Comparison of ENCODE assay signal across 8 mouse cellular contexts in genomic region chr15:77798664-77799490, GRCm38 (mm10). TPM values are rescaled to one million over a fixed set of nuclear protein-coding genes. Genes with fewer than 3 reads are reported as not detected.
DNase-seq lines count a peak whose midpoint lies in the region; ATAC-seq and TF ChIP-seq lines count a peak whose summit lies in the region.

No protein-coding gene starts in this region.

- TF ChIP-seq EP300 in ES-Bruce4 (IDR thresholded peaks at IDR 0.05; ENCODE audit: insufficient read depth, low read depth, low read length), result peak; percentile 89

- 13% methylated on average over 14 of the region's 14 CpGs for WGBS in embryonic facial prominence, embryonic 11.5 days

- H3K4me3 ChIP-seq in C2C12 (ENCODE audit: insufficient read depth, poor library complexity, severe bottlenecking), result no peak overlapping the region
- H3K4me3 ChIP-seq in ES-Bruce4 (ENCODE audit: low read depth, low read length), result 0 out of 2 replicates have a peak overlapping the region, but pooled peaks have one; percentile 3
- H3K4me3 ChIP-seq in embryonic facial prominence, embryonic 11.5 days (ENCODE audit: low read depth, low read length), result no peak overlapping the region

- peak overlapping the region; percentile 55 for H3K27ac ChIP-seq in ES-Bruce4 (ENCODE audit: insufficient read depth, low read length)
- peak overlapping the region; percentile 91 for H3K27ac ChIP-seq in embryonic facial prominence, embryonic 11.5 days (replicated peaks; ENCODE audit: low read depth, low read length)

- peak; percentile 78 for ATAC-seq in embryonic facial prominence, embryonic 11.5 days (replicated peaks; ENCODE audit: insufficient number of reproducible peaks, low FRiP score, low TSS enrichment, low read depth)
- peak; percentile 62 for ATAC-seq in megakaryocyte progenitor cell, adult 5-6 weeks (replicated peaks; ENCODE audit: poor library complexity)

- TF ChIP-seq CTCF in C2C12 (IDR thresholded peaks at IDR 0.05; ENCODE audit: control insufficient read depth, insufficient read depth, insufficient read length) (no peak), ES-Bruce4 (IDR thresholded peaks at IDR 0.05; ENCODE audit: low read depth, low read length) (no peak)

- peak overlapping the region; percentile 64 for H3ac ChIP-seq in C2C12 (ENCODE audit: control insufficient read depth, insufficient read length, low read depth)

- H3K9me3 ChIP-seq in ES-Bruce4 (replicated peaks; ENCODE audit: control insufficient read depth, insufficient read depth, low read length, poor library complexity, severe bottlenecking), result no peaks in the 10 kb centered on the region
- H3K9me3 ChIP-seq in embryonic facial prominence, embryonic 11.5 days (replicated peaks; ENCODE audit: control insufficient read depth, low read length), result no peaks in the 10 kb centered on the region

- intact Hi-C loops in heart, postnatal 14 days (cut with DNase I), result no loop called here
- intact Hi-C loops in left cerebral cortex, postnatal 25 days (cut with DNase I), result no loop called here

- H3K79me3 ChIP-seq in C2C12 (ENCODE audit: low read depth), result peaks cover 90% of the 10 kb centered on the region

- H3K79me2 ChIP-seq in C2C12 (ENCODE audit: control insufficient read depth, insufficient read depth), result peaks cover 100% of the 10 kb centered on the region

- no peak for TF ChIP-seq POLR2A in ES-Bruce4 (IDR thresholded peaks at IDR 0.05; ENCODE audit: insufficient read depth, low read length)

- H3K9ac ChIP-seq in ES-Bruce4 (ENCODE audit: low read depth, poor library complexity, severe bottlenecking), result 0 out of 2 replicates have a peak overlapping the region, but pooled peaks have one; percentile 4
- H3K9ac ChIP-seq in embryonic facial prominence, embryonic 11.5 days (replicated peaks; ENCODE audit: low read length), result peak overlapping the region; percentile 28; the same call in 1 of the 2 replicates

- H3K36me3 ChIP-seq in C2C12 (ENCODE audit: control insufficient read depth, insufficient read depth) (peaks cover 83% of the 10 kb centered on the region), ES-Bruce4 (ENCODE audit: control insufficient read depth, insufficient read depth, low read length, poor library complexity, severe bottlenecking) (peaks cover 18% of the 10 kb centered on the region)
- H3K36me3 ChIP-seq in embryonic facial prominence, embryonic 11.5 days (replicated peaks; ENCODE audit: control insufficient read depth, insufficient read depth, low read depth, low read length), result no peaks in the 10 kb centered on the region; the same call in 1 of the 2 replicates

- peaks cover 13% of the 10 kb centered on the region for H3K4me1 ChIP-seq in ES-Bruce4 (ENCODE audit: control insufficient read depth, insufficient read depth, low read length)
- H3K4me1 ChIP-seq in embryonic facial prominence, embryonic 11.5 days (ENCODE audit: control insufficient read depth, insufficient read depth, low read length), result peaks cover 12% of the 10 kb centered on the region

- H3K27me3 ChIP-seq in C2C12 (ENCODE audit: control insufficient read depth, insufficient read depth, insufficient read length) (no peaks in the 10 kb centered on the region), ES-Bruce4 (ENCODE audit: control insufficient read depth, insufficient read depth, low read length, poor library complexity, severe bottlenecking) (no peaks in the 10 kb centered on the region)
- no peaks in the 10 kb centered on the region for H3K27me3 ChIP-seq in embryonic facial prominence, embryonic 11.5 days (ENCODE audit: control insufficient read depth, insufficient read depth, low read length)

- DNase-seq in embryonic facial prominence, embryonic 11.5 days (ENCODE audit: low spot score), result peak; percentile 76
- peak; percentile 39 to 54 for DNase-seq in heart, postnatal 14 days
- peak; percentile 53 to 76 for DNase-seq in left cerebral cortex, postnatal 25 days (ENCODE audit: low spot score in 2 of 2)
- DNase-seq in thymus, postnatal 0 days (ENCODE audit: low spot score), result peak; percentile 77
- no peak for DNase-seq in layer of hippocampus, postnatal 25 days (ENCODE audit: extremely low spot score in 1 of 2, low spot score in 1 of 2)

- no peak overlapping the region; the same call in 1 of the 2 replicates for H3K4me2 ChIP-seq in embryonic facial prominence, embryonic 11.5 days (ENCODE audit: low read depth, low read length)

TF ChIP-seq in C2C12, 6 proteins besides CTCF, POLR2A, EP300 and RAD21:
- TF ChIP-seq CEBPB (IDR thresholded peaks at IDR 0.05; ENCODE audit: low read depth) (no peak), MAX (IDR thresholded peaks at IDR 0.05) (peak; percentile 74), MYOD1 (IDR thresholded peaks at IDR 0.05; ENCODE audit: control insufficient read depth, insufficient read length, low read depth) (peak; percentile 79)
TF ChIP-seq in C2C12: peak in this region for 2.

RNA-seq across cellular contexts. Expression of gene Apol8, which starts 42.1 kb away (rescaled TPM):
- polyA plus RNA-seq in C2C12 (2012; fragmentation: generic; extraction: Trizol) (0.46 TPM), ES-Bruce4 (2011; ENCODE audit: insufficient read depth, insufficient read length, low read depth, missing spikeins) (1.4 and 1.9 TPM in 2 replicates)
- polyA plus RNA-seq in embryonic facial prominence, embryonic 11.5 days (2014; fragmentation: Nextera tagmentation; extraction: Ambion mirVana), result 0.29 TPM in 1 of 2 replicates, not detected in the other
- not detected for total RNA-seq in heart, postnatal 14 days (2021)
- 1 to 10 TPM; 2.2 to 3.3 TPM for total RNA-seq in left cerebral cortex, postnatal 25 days (2021)
- 0.05 and 1.8 TPM in 2 replicates for total RNA-seq in megakaryocyte progenitor cell, adult 5-6 weeks (2015)
- total RNA-seq in megakaryocyte progenitor cell, adult 5-6 weeks (2017), result 0.14 and 0.50 TPM in 2 replicates
- 0.06 TPM in 1 of 2 replicates, not detected in the other for polyA plus RNA-seq in thymus, postnatal 0 days (2015; fragmentation: Nextera tagmentation; extraction: Ambion mirVana)
- total RNA-seq in layer of hippocampus, postnatal 25 days (2021), result 1 to 10 TPM; 4.0 to 4.8 TPM

RNA-seq across cellular contexts. Expression of gene Myh9, which starts 43.1 kb away (rescaled TPM):
- polyA plus RNA-seq in C2C12 (2012; fragmentation: generic; extraction: Trizol), result 580 TPM
- 584 and 601 TPM in 2 replicates for polyA plus RNA-seq in ES-Bruce4 (2011; ENCODE audit: insufficient read depth, insufficient read length, low read depth, missing spikeins)
- 23.4 and 25.1 TPM in 2 replicates for polyA plus RNA-seq in embryonic facial prominence, embryonic 11.5 days (2014; fragmentation: Nextera tagmentation; extraction: Ambion mirVana)
- 100 to 1,000 TPM; 140 to 172 TPM for total RNA-seq in heart, postnatal 14 days (2021)
- total RNA-seq in left cerebral cortex, postnatal 25 days (2021), result 10 to 100 TPM; 69.9 to 75.5 TPM
- total RNA-seq in megakaryocyte progenitor cell, adult 5-6 weeks (2015), result 167 and 191 TPM in 2 replicates
- 238 and 338 TPM in 2 replicates for total RNA-seq in megakaryocyte progenitor cell, adult 5-6 weeks (2017)
- 62.3 and 71.0 TPM in 2 replicates for polyA plus RNA-seq in thymus, postnatal 0 days (2015; fragmentation: Nextera tagmentation; extraction: Ambion mirVana)
- total RNA-seq in layer of hippocampus, postnatal 25 days (2021), result 10 to 100 TPM; 75.0 to 90.2 TPM

Comparison
In these comparisons a context has a peak if more than half of its experiments do, and no peak if none do; other contexts are left out.
1. DNase-seq: peak in embryonic facial prominence, embryonic 11.5 days (single experiment), heart, postnatal 14 days (2 of 2), left cerebral cortex, postnatal 25 days (2 of 2) and thymus, postnatal 0 days (single experiment); none in layer of hippocampus, postnatal 25 days (0 of 2).